Mouse (Mus musculus) ES-E14 (cell line): ENCODE measurements at regions not wholly inside any gene's neighbourhood (a gene's known extent, or its start where the extent isn't known, plus 50 kb on each side); places are given as distances from the start of the nearest gene placed in this dataset.

Experiments used
- DNase-seq: peaks from one replicate; pipeline ENCODE4 v3.0.0-alpha.2; 2013; ENCODE audit warnings: low read depth, low spot score
- H3K27ac ChIP-seq: 2 replicates; pipeline ENCODE4 v1.5.1; 2012; ENCODE audit warnings: low read depth, mild to moderate bottlenecking, low read length, moderate library complexity, mixed read lengths; ENCODE audit not compliant: poor library complexity, insufficient read depth, severe bottlenecking
- H3K36me3 ChIP-seq: 2 replicates; pipeline ENCODE4 v1.6.1; 2012; ENCODE audit warnings: mild to moderate bottlenecking, low read length, moderate library complexity, mixed read lengths; ENCODE audit not compliant: control insufficient read depth, poor library complexity, insufficient read depth, severe bottlenecking
- H3K4me1 ChIP-seq, 2 experiments: fragments of 150-350 bp in 1 of 2; sonication (generic) in 1 of 2; 2 replicates each; pipeline ENCODE4 v1.6.1; 2012; ENCODE audit warnings: low read length in 2 of 2, mild to moderate bottlenecking in 1 of 2, mixed read lengths in 1 of 2; ENCODE audit not compliant: control insufficient read depth in 2 of 2, insufficient read depth in 2 of 2, poor library complexity in 1 of 2
- H3K4me3 ChIP-seq, 2 experiments: fragments of 150-350 bp in 1 of 2; sonication (generic) in 1 of 2; 2 replicates each; pipeline ENCODE4 v1.5.1; 2012; ENCODE audit warnings: low read length in 2 of 2, low read depth in 1 of 2, mild to moderate bottlenecking in 1 of 2, mixed read lengths in 1 of 2; ENCODE audit not compliant: insufficient read depth in 1 of 2, poor library complexity in 1 of 2, severe bottlenecking in 1 of 2
- H3K9ac ChIP-seq: 2 replicates; pipeline ENCODE4 v1.6.1; 2012; ENCODE audit warnings: low read depth, mild to moderate bottlenecking, low read length, mixed read lengths; ENCODE audit not compliant: poor library complexity, insufficient read depth, severe bottlenecking
- H3K9me3 ChIP-seq: fragments of 150-350 bp; sonication (generic); 2 replicates; pipeline ENCODE4 v1.6.1; 2012; ENCODE audit warnings: low read depth, mild to moderate bottlenecking, low read length; ENCODE audit not compliant: control insufficient read depth, insufficient read depth
- CHD2 ChIP-seq: IDR thresholded peaks from 2 replicates; pipeline ENCODE4 v1.6.1; 2014; ENCODE audit warnings: mild to moderate bottlenecking, low read depth, low read length, inconsistent platforms
- HCFC1 ChIP-seq: IDR thresholded peaks from 2 replicates; pipeline ENCODE4 v1.6.1; 2012; ENCODE audit warnings: low read length, inconsistent platforms, borderline replicate concordance; ENCODE audit not compliant: insufficient read depth
- MAFK ChIP-seq: IDR thresholded peaks from 2 replicates; pipeline ENCODE4 v1.6.1; 2014; ENCODE audit warnings: mild to moderate bottlenecking, low read depth, low read length, inconsistent platforms; ENCODE audit not compliant: insufficient read depth
- ZC3H11A ChIP-seq: IDR thresholded peaks from 2 replicates; pipeline ENCODE4 v1.6.1; 2012; ENCODE audit warnings: low read depth, mild to moderate bottlenecking, inconsistent platforms, low read length, borderline replicate concordance
- ZNF384 ChIP-seq: IDR thresholded peaks from 2 replicates; pipeline ENCODE4 v1.6.1; 2012; ENCODE audit warnings: low read depth, low read length, inconsistent platforms
- in situ Hi-C, 2 experiments: fragments of 600-800 bp; cut with MboI; formaldehyde crosslinking; loops; one replicate each; pipeline ENCODE4 v1.15.1; 2025; ENCODE audit warnings: low sequenced_read_pairs in 2 of 2, inconsistent platforms in 1 of 2; ENCODE audit not compliant: unreplicated experiment in 2 of 2

GRCm38 (mm10) chr9:83254356-83254755, 107.9 kb upstream of the Hmgn3 start:
- in situ Hi-C loops: no loop called here
- Histone ChIP-seq H3K27ac (no peak overlapping the region), H3K36me3 (no peaks in the 10 kb centered on the region)

GRCm38 (mm10) chr9:83253789-83254188, 107.3 kb upstream of the Hmgn3 start:
- TF ChIP-seq ZC3H11A (no peak), CHD2 (no peak), ZNF384 (no peak), HCFC1 (no peak), MAFK (no peak)
- in situ Hi-C loops: no loop called here

More at GRCm38 (mm10) chr9:83254356-83254755, 107.9 kb upstream of the Hmgn3 start:
- Histone ChIP-seq H3K9me3 (no peaks in the 10 kb centered on the region), H3K4me1 (no peaks in the 10 kb centered on the region), H3K4me3 (no peak overlapping the region), H3K9ac (no peak overlapping the region)
- no peak for DNase-seq
- TF ChIP-seq MAFK: no peak
- no peak for TF ChIP-seq CHD2
- no peak for TF ChIP-seq ZNF384
- no peak for TF ChIP-seq ZC3H11A
- TF ChIP-seq HCFC1: no peak

GRCm38 (mm10) chr9:83251793-83252192, 105.3 kb upstream of the Hmgn3 start:
- H3K9ac ChIP-seq: no peak overlapping the region
- TF ChIP-seq ZC3H11A: no peak
- TF ChIP-seq HCFC1: no peak
- no peak for TF ChIP-seq MAFK
- no peak for TF ChIP-seq ZNF384
- H3K36me3 ChIP-seq: no peaks in the 10 kb centered on the region
- in situ Hi-C loops: no loop called here
- no peak for DNase-seq
- no peak overlapping the region for H3K27ac ChIP-seq
- H3K4me3 ChIP-seq: no peak overlapping the region
- H3K4me1 ChIP-seq: no peaks in the 10 kb centered on the region
- no peaks in the 10 kb centered on the region for H3K9me3 ChIP-seq

More at GRCm38 (mm10) chr9:83253789-83254188, 107.3 kb upstream of the Hmgn3 start:
- H3K27ac ChIP-seq: no peak overlapping the region
- no peak for DNase-seq
- no peaks in the 10 kb centered on the region for H3K36me3 ChIP-seq
- H3K4me1 ChIP-seq: no peaks in the 10 kb centered on the region
- no peak overlapping the region for H3K4me3 ChIP-seq
- H3K9me3 ChIP-seq: no peaks in the 10 kb centered on the region
- H3K9ac ChIP-seq: no peak overlapping the region

DNA sequence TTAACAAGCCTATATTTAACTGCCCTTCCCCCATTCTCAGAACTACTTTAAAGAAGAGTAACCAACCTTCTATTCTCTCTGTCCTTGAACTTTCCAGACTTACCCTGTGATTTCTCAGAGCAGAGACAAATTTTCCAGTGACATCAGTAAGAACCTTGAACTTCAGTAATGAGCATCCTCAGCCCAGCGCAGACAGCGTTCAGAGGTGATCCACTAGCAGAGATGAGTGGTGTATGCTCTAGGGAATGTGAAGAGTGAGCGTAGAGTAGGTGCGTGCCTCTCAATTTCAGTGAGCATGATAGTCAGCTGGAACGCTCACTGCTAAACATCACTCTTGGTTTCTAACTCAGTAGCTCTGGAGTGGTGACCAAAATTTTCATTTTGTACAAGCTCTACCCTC, 103.4 kb upstream of the Hmgn3 start:
- Histone ChIP-seq H3K9ac (no peak overlapping the region), H3K4me3 (no peak overlapping the region), H3K4me1 (no peaks in the 10 kb centered on the region), H3K9me3 (no peaks in the 10 kb centered on the region), H3K36me3 (no peaks in the 10 kb centered on the region), H3K27ac (no peak overlapping the region)
- in situ Hi-C loops: no loop called here
- DNase-seq: no peak
- TF ChIP-seq HCFC1 (no peak), ZC3H11A (no peak), CHD2 (no peak), MAFK (no peak), ZNF384 (no peak)

GRCm38 (mm10) chr9:83248164-83248730, 101.8 kb upstream of the Hmgn3 start:
- DNase-seq: no peak
- no peak overlapping the region for H3K27ac ChIP-seq
- H3K9me3 ChIP-seq: no peaks in the 10 kb centered on the region
- no peaks in the 10 kb centered on the region for H3K4me1 ChIP-seq
- in situ Hi-C loops: no loop called here
- H3K9ac ChIP-seq: no peak overlapping the region
- H3K4me3 ChIP-seq: no peak overlapping the region
- TF ChIP-seq HCFC1 (no peak), CHD2 (no peak), MAFK (no peak), ZNF384 (no peak), ZC3H11A (no peak)
- H3K36me3 ChIP-seq: no peaks in the 10 kb centered on the region
